Comparison of ENCODE assay signal across 17 mouse cellular contexts in the genomic region with DNA sequence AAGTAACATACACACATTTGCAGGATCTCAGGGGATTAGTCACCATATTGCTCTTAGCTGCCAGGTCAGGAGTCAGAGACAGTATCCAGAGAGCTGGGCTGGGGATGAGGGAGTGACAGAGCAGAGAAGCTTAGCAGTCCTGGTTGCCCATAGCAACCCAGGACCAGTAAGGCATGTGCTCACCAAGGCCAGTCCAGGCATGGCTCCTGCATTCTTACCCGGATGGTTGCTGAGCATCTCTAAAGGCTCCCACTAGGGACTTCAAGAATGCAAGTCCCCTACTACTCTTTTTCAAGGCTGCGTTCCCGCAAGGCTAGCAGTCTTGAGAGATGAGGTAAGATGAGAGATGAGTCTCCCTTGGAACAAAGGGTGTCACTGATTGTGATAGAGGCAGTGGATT. TPM values are rescaled to one million over a fixed set of nuclear protein-coding genes. Genes with fewer than 3 reads are reported as not detected.
DNase-seq lines count a peak whose midpoint lies in the region; ATAC-seq and TF ChIP-seq lines count a peak whose summit lies in the region.
"Had no signal": no experiment of that assay in that cellular context is flagged by ENCODE, and none has a peak within 500 bp of the region (broad histone marks: within the 10 kb centered on the region; RNA-seq: fewer than 3 reads in every experiment).

No protein-coding gene starts in this region.

- H3K9me3 ChIP-seq in embryonic facial prominence, embryonic 12.5 days: no peaks in the 10 kb centered on the region
- H3K9me3 ChIP-seq in hindbrain, embryonic 15.5 days: no peaks in the 10 kb centered on the region
- H3K9me3 ChIP-seq in neural tube, embryonic 12.5 days: no peaks in the 10 kb centered on the region
- H3K9me3 ChIP-seq: heart, embryonic 10.5 days; limb, embryonic 15.5 days had no signal

- H3K4me1 ChIP-seq in embryonic facial prominence, embryonic 12.5 days: no peaks in the 10 kb centered on the region
- 0 out of 2 replicates have a peak, but pooled peaks cover 3% of the 10 kb centered on the region for H3K4me1 ChIP-seq in hindbrain, embryonic 15.5 days (replicated peaks)
- H3K4me1 ChIP-seq in neural tube, embryonic 12.5 days: no peaks in the 10 kb centered on the region
- H3K4me1 ChIP-seq: heart, embryonic 10.5 days; limb, embryonic 15.5 days had no signal

- H3K27ac ChIP-seq in embryonic facial prominence, embryonic 12.5 days: no peak overlapping the region
- no peak overlapping the region for H3K27ac ChIP-seq in hindbrain, embryonic 15.5 days (replicated peaks)
- H3K27ac ChIP-seq in neural tube, embryonic 12.5 days: no peak overlapping the region
- H3K27ac ChIP-seq: heart, embryonic 10.5 days; layer of hippocampus, adult 2 months; limb, embryonic 15.5 days had no signal

- WGBS in embryonic facial prominence, embryonic 12.5 days: 39% methylated on average over 3 of the region's 3 CpGs
- 14% methylated on average over 3 of the region's 3 CpGs for WGBS in hindbrain, embryonic 15.5 days
- WGBS in neural tube, embryonic 12.5 days: 27% methylated on average over 3 of the region's 3 CpGs

- H3K36me3 ChIP-seq in embryonic facial prominence, embryonic 12.5 days: no peaks in the 10 kb centered on the region
- no peaks in the 10 kb centered on the region for H3K36me3 ChIP-seq in hindbrain, embryonic 15.5 days
- H3K36me3 ChIP-seq in neural tube, embryonic 12.5 days: no peaks in the 10 kb centered on the region
- H3K36me3 ChIP-seq: heart, embryonic 10.5 days; limb, embryonic 15.5 days had no signal

- TF ChIP-seq POLR2A in brain, embryonic 14.5 days (IDR thresholded peaks at IDR 0.05; ENCODE audit: borderline replicate concordance, extremely low read depth, insufficient read depth, insufficient read length, poor library complexity, severe bottlenecking): no peak

- H3K27me3 ChIP-seq in embryonic facial prominence, embryonic 12.5 days: no peaks in the 10 kb centered on the region
- no peaks in the 10 kb centered on the region for H3K27me3 ChIP-seq in hindbrain, embryonic 15.5 days
- no peaks in the 10 kb centered on the region for H3K27me3 ChIP-seq in neural tube, embryonic 12.5 days (replicated peaks)
- H3K27me3 ChIP-seq: limb, embryonic 15.5 days had no signal

- no peak overlapping the region for H3K9ac ChIP-seq in embryonic facial prominence, embryonic 12.5 days
- no peak overlapping the region for H3K9ac ChIP-seq in hindbrain, embryonic 15.5 days
- no peak overlapping the region for H3K9ac ChIP-seq in neural tube, embryonic 12.5 days
- H3K9ac ChIP-seq: limb, embryonic 15.5 days had no signal

- TF ChIP-seq CTCF in brain, embryonic 14.5 days (IDR thresholded peaks at IDR 0.05; ENCODE audit: borderline replicate concordance, extremely low read depth, insufficient read depth, insufficient read length): no peak

- DNase-seq in brain, embryonic 14.5 days (ENCODE audit: low read depth): peak; percentile 49
- no peak for DNase-seq in adrenal gland, adult 18-20 months (ENCODE audit: low spot score in 2 of 2)
- no peak for DNase-seq in T-cell, adult 2 months (ENCODE audit: low spot score)
- DNase-seq in kidney, postnatal 36 days: no peak
- DNase-seq: adrenal gland, adult 8-10 months; cerebellum, adult 11-12 months; right cerebral cortex, adult 18-20 months; thymus, postnatal 4 days had no signal

- peak; percentile 79; the same call in 1 of the 2 replicates for ATAC-seq in embryonic facial prominence, embryonic 12.5 days (ENCODE audit: insufficient number of reproducible peaks, insufficient read depth, low FRiP score, low TSS enrichment)
- peak; percentile 74; the same call in 1 of the 2 replicates for ATAC-seq in hindbrain, embryonic 15.5 days (ENCODE audit: low FRiP score, low read depth)
- peak; percentile 66; the same call in 1 of the 2 replicates for ATAC-seq in neural tube, embryonic 12.5 days (ENCODE audit: low FRiP score, low read depth)
- ATAC-seq: lung, postnatal 0 days had no signal

- H3K4me3 ChIP-seq in embryonic facial prominence, embryonic 12.5 days: no peak overlapping the region
- no peak overlapping the region for H3K4me3 ChIP-seq in hindbrain, embryonic 15.5 days
- H3K4me3 ChIP-seq in neural tube, embryonic 12.5 days: no peak overlapping the region
- H3K4me3 ChIP-seq: heart, embryonic 10.5 days; layer of hippocampus, adult 2 months; limb, embryonic 15.5 days; myocyte had no signal

- no peak overlapping the region for H3K4me2 ChIP-seq in embryonic facial prominence, embryonic 12.5 days (replicated peaks)
- H3K4me2 ChIP-seq in hindbrain, embryonic 15.5 days: no peak overlapping the region
- no peak overlapping the region for H3K4me2 ChIP-seq in neural tube, embryonic 12.5 days (replicated peaks)
- H3K4me2 ChIP-seq: limb, embryonic 15.5 days had no signal

RNA-seq across cellular contexts. Expression of a gene that starts 31.9 kb away (rescaled TPM):
- polyA plus RNA-seq in brain, embryonic 14.5 days (2012; rRNA removed): 68.1 and 77.7 TPM in 2 replicates
- 176 and 177 TPM in 2 replicates for polyA plus RNA-seq in embryonic facial prominence, embryonic 12.5 days (2016; fragmentation: Nextera tagmentation; extraction: Ambion mirVana)
- polyA plus RNA-seq in hindbrain, embryonic 15.5 days (2015; fragmentation: Nextera tagmentation; extraction: Ambion mirVana): 138 and 143 TPM in 2 replicates
- 171 and 185 TPM in 2 replicates for polyA plus RNA-seq in neural tube, embryonic 12.5 days (2016; fragmentation: Nextera tagmentation; extraction: Ambion mirVana)
- total RNA-seq in adrenal gland, adult 18-20 months (2021): 100 to 1,000 TPM; 101 to 119 TPM

RNA-seq across cellular contexts. Expression of a gene that starts 32.0 kb away (rescaled TPM):
- 0.19 and 0.21 TPM in 2 replicates for polyA plus RNA-seq in brain, embryonic 14.5 days (2012; rRNA removed)
- polyA plus RNA-seq in embryonic facial prominence, embryonic 12.5 days (2016; fragmentation: Nextera tagmentation; extraction: Ambion mirVana): 0.26 and 0.46 TPM in 2 replicates
- 0.72 and 1.2 TPM in 2 replicates for polyA plus RNA-seq in hindbrain, embryonic 15.5 days (2015; fragmentation: Nextera tagmentation; extraction: Ambion mirVana)
- 0.26 and 0.32 TPM in 2 replicates for polyA plus RNA-seq in neural tube, embryonic 12.5 days (2016; fragmentation: Nextera tagmentation; extraction: Ambion mirVana)
- under 1 TPM; 0.10 to 0.27 TPM for total RNA-seq in adrenal gland, adult 18-20 months (2021)
- total RNA-seq: gastrocnemius, adult 18-20 months had no signal
- polyA plus RNA-seq: heart, embryonic 10.5 days; myocyte had no signal
